In genomic region chr2:39003106-39003505, GRCm38 (mm10) we compare ENCODE assay signal across 8 mouse cellular contexts. TPM values are rescaled to one million over a fixed set of nuclear protein-coding genes. Genes with fewer than 3 reads are reported as not detected.
DNase-seq lines count a peak whose midpoint lies in the region; ATAC-seq and TF ChIP-seq lines count a peak whose summit lies in the region.

No protein-coding gene starts in this region.

- H3K4me1 ChIP-seq in heart, embryonic 11.5 days (ENCODE audit: control insufficient read depth, insufficient read depth, low read length) = peaks cover 29% of the 10 kb centered on the region
- H3K4me1 ChIP-seq in E14TG2a.4 (replicated peaks; ENCODE audit: low read depth, low read length) = peaks cover 67% of the 10 kb centered on the region
- peaks cover 36% of the 10 kb centered on the region for H3K4me1 ChIP-seq in hindbrain, embryonic 12.5 days
- H3K4me1 ChIP-seq in midbrain, embryonic 10.5 days = peaks cover 47% of the 10 kb centered on the region

- H3K4me2 ChIP-seq in heart, embryonic 11.5 days = peak overlapping the region; percentile 97
- H3K4me2 ChIP-seq in hindbrain, embryonic 12.5 days (replicated peaks) = peak overlapping the region; percentile 81

- WGBS in heart, embryonic 11.5 days (ENCODE audit: insufficient replicate concordance) = 61% methylated on average over 8 of the region's 8 CpGs
- WGBS in hindbrain, embryonic 12.5 days = 54% methylated on average over 8 of the region's 8 CpGs
- 63% methylated on average over 8 of the region's 8 CpGs for WGBS in midbrain, embryonic 10.5 days

- peak overlapping the region; percentile 93; the same call in 1 of the 2 replicates for H3K9ac ChIP-seq in heart, embryonic 11.5 days (ENCODE audit: low read depth, low read length)
- peak overlapping the region; percentile 94 for H3K9ac ChIP-seq in hindbrain, embryonic 12.5 days

- no peak overlapping the region for H3K27ac ChIP-seq in heart, embryonic 11.5 days (ENCODE audit: low read depth, low read length)
- H3K27ac ChIP-seq in hindbrain, embryonic 12.5 days = no peak overlapping the region
- H3K27ac ChIP-seq in midbrain, embryonic 10.5 days (replicated peaks) = no peak overlapping the region

- ATAC-seq in heart, embryonic 11.5 days (replicated peaks; ENCODE audit: insufficient number of reproducible peaks, low FRiP score, low TSS enrichment) = no peak
- no peak for ATAC-seq in hindbrain, embryonic 12.5 days (ENCODE audit: low FRiP score)

- peaks cover 24% of the 10 kb centered on the region for H3K36me3 ChIP-seq in heart, embryonic 11.5 days (ENCODE audit: control insufficient read depth, insufficient read depth, low read length)
- H3K36me3 ChIP-seq in E14TG2a.4 (ENCODE audit: insufficient read depth, low read length) = peaks cover 53% of the 10 kb centered on the region
- H3K36me3 ChIP-seq in hindbrain, embryonic 12.5 days = peaks cover 44% of the 10 kb centered on the region
- H3K36me3 ChIP-seq in midbrain, embryonic 10.5 days = peaks cover 52% of the 10 kb centered on the region

- H3K9me3 ChIP-seq in heart, embryonic 11.5 days (replicated peaks; ENCODE audit: control insufficient read depth, low read length) = no peaks in the 10 kb centered on the region
- H3K9me3 ChIP-seq in E14TG2a.4 (ENCODE audit: low read length) = no peaks in the 10 kb centered on the region
- no peaks in the 10 kb centered on the region for H3K9me3 ChIP-seq in hindbrain, embryonic 12.5 days (replicated peaks)
- no peaks in the 10 kb centered on the region for H3K9me3 ChIP-seq in midbrain, embryonic 10.5 days (replicated peaks)

- no peaks in the 10 kb centered on the region for H3K27me3 ChIP-seq in heart, embryonic 11.5 days (ENCODE audit: control insufficient read depth, insufficient read depth, low read length)
- H3K27me3 ChIP-seq in E14TG2a.4 (ENCODE audit: insufficient read depth, low read length) = no peaks in the 10 kb centered on the region
- H3K27me3 ChIP-seq in hindbrain, embryonic 12.5 days = no peaks in the 10 kb centered on the region
- no peaks in the 10 kb centered on the region for H3K27me3 ChIP-seq in midbrain, embryonic 10.5 days (ENCODE audit: low read depth, poor library complexity, severe bottlenecking)

- intact Hi-C loops in heart, postnatal 14 days (cut with DNase I) = loop anchor here (10.0 kb wide), 1 partner anchor 348 kb away; no protein-coding TSS in a partner anchor

- DNase-seq in heart, postnatal 14 days = no peak
- DNase-seq in midbrain, embryonic 10.5 days (ENCODE audit: low spot score) = no peak
- no peak for DNase-seq in cerebellum, adult 11 months
- DNase-seq in natural killer cell, adult 2 months (ENCODE audit: low spot score in 2 of 2) = no peak
- no peak for DNase-seq in urinary bladder, postnatal 36 days (ENCODE audit: low spot score in 2 of 2)

- peak overlapping the region; percentile 84 for H3K4me3 ChIP-seq in heart, embryonic 11.5 days (ENCODE audit: low read depth, low read length)
- peak overlapping the region; percentile 98 for H3K4me3 ChIP-seq in E14TG2a.4 (replicated peaks; ENCODE audit: low read length)
- peak overlapping the region; percentile 76 for H3K4me3 ChIP-seq in hindbrain, embryonic 12.5 days
- peak overlapping the region; percentile 94 for H3K4me3 ChIP-seq in midbrain, embryonic 10.5 days

- TF ChIP-seq CTCF in E14TG2a.4 (conservative IDR thresholded peaks at IDR 0.05; ENCODE audit: low read length) = no peak

RNA-seq across cellular contexts. Expression of gene Arpc5l, which starts 2.0 kb away (rescaled TPM):
- 82.9 and 97.0 TPM in 2 replicates for polyA plus RNA-seq in heart, embryonic 11.5 days (2014; fragmentation: Nextera tagmentation; extraction: Ambion mirVana)
- 10 to 100 TPM; 68.4 to 73.5 TPM for total RNA-seq in heart, postnatal 14 days (2021)
- 127 and 129 TPM in 2 replicates for polyA plus RNA-seq in hindbrain, embryonic 12.5 days (2016; fragmentation: Nextera tagmentation; extraction: Ambion mirVana)
- 135 and 138 TPM in 2 replicates for polyA plus RNA-seq in midbrain, embryonic 10.5 days (2016; fragmentation: Nextera tagmentation; extraction: Ambion mirVana)

RNA-seq across cellular contexts. Expression of gene Rpl35, which starts 2.3 kb away (rescaled TPM):
- 768 and 887 TPM in 2 replicates for polyA plus RNA-seq in heart, embryonic 11.5 days (2014; fragmentation: Nextera tagmentation; extraction: Ambion mirVana)
- total RNA-seq in heart, postnatal 14 days (2021) = 100 to 1,000 TPM; 312 to 359 TPM
- 899 and 939 TPM in 2 replicates for polyA plus RNA-seq in hindbrain, embryonic 12.5 days (2016; fragmentation: Nextera tagmentation; extraction: Ambion mirVana)
- 837 and 1,005 TPM in 2 replicates for polyA plus RNA-seq in midbrain, embryonic 10.5 days (2016; fragmentation: Nextera tagmentation; extraction: Ambion mirVana)

RNA-seq across cellular contexts. Expression of gene Wdr38, which starts 5.8 kb away (rescaled TPM):
- polyA plus RNA-seq in heart, embryonic 11.5 days (2014; fragmentation: Nextera tagmentation; extraction: Ambion mirVana) = 0.65 and 1.3 TPM in 2 replicates
- total RNA-seq in heart, postnatal 14 days (2021) = under 1 TPM; 0.19 to 0.34 TPM
- polyA plus RNA-seq in hindbrain, embryonic 12.5 days (2016; fragmentation: Nextera tagmentation; extraction: Ambion mirVana) = 2.1 and 2.2 TPM in 2 replicates
- polyA plus RNA-seq in midbrain, embryonic 10.5 days (2016; fragmentation: Nextera tagmentation; extraction: Ambion mirVana) = 1.9 and 2.2 TPM in 2 replicates
